Mouse (Mus musculus): ENCODE measurements around the gene Mblac1. TPM values are rescaled to one million over a fixed set of nuclear protein-coding genes. Genes with fewer than 3 reads are reported as not detected.
"Not testable (repeated sequence)": the region's sequence is repeated elsewhere in the genome, so short reads cannot be mapped to it uniquely, and the experiment has no call there.

Mblac1 gene
- polyA plus RNA-seq, 1 experiment from 2014 or later = 5.9 TPM

DNA sequence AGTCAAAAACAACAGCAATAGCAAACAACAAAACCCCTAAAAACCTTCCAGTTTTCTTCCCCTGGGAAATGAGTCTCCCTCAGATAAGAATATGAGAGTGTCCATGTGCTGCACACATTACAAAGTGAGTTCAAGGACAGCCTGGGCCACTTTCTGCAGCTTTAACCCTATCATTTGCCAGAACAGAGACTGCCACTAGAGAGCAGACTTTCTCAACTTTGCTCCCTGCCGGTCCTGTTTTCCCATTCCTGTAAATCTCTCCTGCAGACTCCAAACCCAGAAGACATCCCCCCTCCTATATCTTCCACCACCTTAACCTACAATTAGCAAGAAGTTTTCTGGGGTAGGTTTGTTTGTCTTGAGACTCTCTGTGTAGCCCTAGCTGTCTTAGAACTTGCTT is 5.5 kb downstream of the Mblac1 start:
- H3K9ac ChIP-seq (ENCODE audit: low read depth, low read length) = no peak overlapping the region
- no peak overlapping the region for H3K4me3 ChIP-seq (ENCODE audit: low read depth, low read length)
- no peaks in the 10 kb centered on the region; the same call in 1 of the 2 replicates for H3K9me3 ChIP-seq (replicated peaks; ENCODE audit: control insufficient read depth, low read length)
- H3K4me1 ChIP-seq (ENCODE audit: control insufficient read depth, insufficient read depth, low read length) = no peaks in the 10 kb centered on the region
- 0% methylated on average over 1 of the region's 1 CpGs for WGBS (ENCODE audit: insufficient replicate concordance)
- no peak for ATAC-seq (replicated peaks; ENCODE audit: insufficient number of reproducible peaks, low FRiP score, low TSS enrichment)
- H3K27ac ChIP-seq (ENCODE audit: low read depth, low read length) = no peak overlapping the region
- no peaks in the 10 kb centered on the region for H3K36me3 ChIP-seq (ENCODE audit: control insufficient read depth, insufficient read depth, low read length)
- H3K27me3 ChIP-seq (ENCODE audit: control insufficient read depth, insufficient read depth, low read length) = no peaks in the 10 kb centered on the region
- no peak overlapping the region for H3K4me2 ChIP-seq

DNA sequence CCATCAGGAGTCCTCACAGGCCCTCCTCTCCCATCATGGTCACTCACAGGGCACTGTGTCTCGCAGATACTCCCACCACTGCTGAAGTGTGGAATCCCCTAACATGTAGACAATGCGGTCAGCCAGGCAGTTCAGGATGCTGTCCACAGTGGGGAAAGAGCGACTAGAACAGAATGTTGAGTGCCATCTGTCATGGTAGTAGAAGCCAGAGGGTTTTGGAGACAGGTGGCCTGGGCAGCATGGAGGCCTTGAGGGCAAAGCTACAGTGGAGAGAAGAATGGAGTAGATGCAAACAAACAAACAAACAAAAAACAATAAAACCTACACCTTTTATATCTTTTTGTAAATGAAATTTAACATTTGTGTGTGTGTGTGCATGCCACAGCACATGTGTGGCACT is 8.0 kb downstream of the Mblac1 start:
- Histone ChIP-seq H3K9me3 (replicated peaks; ENCODE audit: control insufficient read depth, low read length) (no peaks in the 10 kb centered on the region; the same call in 1 of the 2 replicates), H3K9ac (ENCODE audit: low read depth, low read length) (no peak overlapping the region), H3K27me3 (ENCODE audit: control insufficient read depth, insufficient read depth, low read length) (no peaks in the 10 kb centered on the region), H3K27ac (ENCODE audit: low read depth, low read length) (no peak overlapping the region), H3K4me1 (ENCODE audit: control insufficient read depth, insufficient read depth, low read length) (no peaks in the 10 kb centered on the region), H3K4me2 (no peak overlapping the region), H3K36me3 (ENCODE audit: control insufficient read depth, insufficient read depth, low read length) (no peaks in the 10 kb centered on the region), H3K4me3 (ENCODE audit: low read depth, low read length) (no peak overlapping the region)
- ATAC-seq (replicated peaks; ENCODE audit: insufficient number of reproducible peaks, low FRiP score, low TSS enrichment) = no peak
- WGBS (ENCODE audit: insufficient replicate concordance) = 81% methylated on average over 3 of the region's 3 CpGs

DNA sequence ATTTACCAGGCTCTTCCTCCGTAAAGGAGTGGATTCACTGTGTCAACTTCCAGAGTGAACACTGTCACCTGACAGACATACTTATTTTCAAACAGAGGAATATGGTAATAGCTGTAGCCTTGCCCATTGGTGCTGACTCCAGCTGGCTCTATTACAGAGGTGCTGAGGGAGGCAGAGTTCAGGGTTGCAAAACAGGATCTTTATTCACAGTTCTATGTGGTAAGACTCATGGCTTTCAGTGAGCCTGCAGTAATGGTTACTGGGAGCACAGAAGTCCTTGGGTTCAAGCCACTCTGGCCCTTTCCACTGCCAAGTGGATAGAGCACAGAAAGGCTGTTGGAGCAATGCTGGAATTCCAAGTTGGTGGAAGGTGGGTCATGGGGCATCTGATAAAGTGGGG is 13.1 kb downstream of the Mblac1 start:
- ATAC-seq (replicated peaks; ENCODE audit: insufficient number of reproducible peaks, low FRiP score, low TSS enrichment) = no peak
- Histone ChIP-seq H3K4me3 (ENCODE audit: low read depth, low read length) (no peak overlapping the region), H3K27me3 (ENCODE audit: control insufficient read depth, insufficient read depth, low read length) (no peaks in the 10 kb centered on the region), H3K27ac (ENCODE audit: low read depth, low read length) (no peak overlapping the region), H3K9ac (ENCODE audit: low read depth, low read length) (no peak overlapping the region), H3K4me2 (no peak overlapping the region), H3K4me1 (ENCODE audit: control insufficient read depth, insufficient read depth, low read length) (no peaks in the 10 kb centered on the region), H3K9me3 (replicated peaks; ENCODE audit: control insufficient read depth, low read length) (no peaks in the 10 kb centered on the region; the same call in 1 of the 2 replicates), H3K36me3 (ENCODE audit: control insufficient read depth, insufficient read depth, low read length) (no peaks in the 10 kb centered on the region)
- 67% methylated on average over 1 of the region's 1 CpGs for WGBS (ENCODE audit: insufficient replicate concordance)

DNA sequence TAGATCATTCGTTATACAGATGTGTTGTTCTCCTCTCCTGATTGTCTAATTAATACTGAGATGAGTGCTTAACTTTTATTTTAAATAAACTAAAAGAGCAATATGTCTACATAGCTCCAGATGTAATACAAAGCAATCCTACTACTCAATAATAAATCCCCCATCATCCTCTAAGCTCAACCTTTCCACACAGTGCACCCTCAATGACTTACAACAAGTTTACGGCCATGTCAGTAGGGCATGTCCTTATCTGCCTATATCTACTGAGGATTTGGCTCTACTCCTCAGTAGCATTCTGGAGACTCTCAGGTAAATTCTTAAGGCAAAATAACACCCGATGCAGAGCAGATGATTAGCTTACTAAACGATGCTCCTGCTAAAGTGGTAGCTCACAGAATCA is 13.8 kb downstream of the Mblac1 start:
- Histone ChIP-seq H3K4me2 (no peak overlapping the region), H3K27ac (ENCODE audit: low read depth, low read length) (no peak overlapping the region)
- WGBS (ENCODE audit: insufficient replicate concordance) = 74% methylated on average over 4 of the region's 4 CpGs

DNA sequence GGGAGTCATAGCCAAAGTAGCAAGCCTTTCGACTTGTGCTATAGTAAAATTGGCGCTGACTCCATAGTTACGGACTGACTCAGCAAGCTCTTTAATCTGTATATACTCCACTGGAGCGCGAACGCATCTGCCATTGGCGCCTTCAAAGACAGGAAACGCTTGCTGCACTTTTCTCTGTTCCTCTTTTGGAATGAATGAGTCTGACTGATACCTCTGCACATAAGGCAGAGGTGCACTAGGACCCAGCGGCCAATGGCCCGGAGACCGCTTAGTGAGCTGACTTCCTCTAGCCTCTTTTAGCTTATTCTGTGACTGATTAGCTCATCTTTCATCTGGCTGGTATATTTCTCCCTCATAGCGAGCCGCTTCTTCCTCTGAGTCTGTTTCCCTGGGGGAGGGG is 22.5 kb downstream of the Mblac1 start:
- not testable (repeated sequence) for H3K4me1 ChIP-seq (ENCODE audit: control insufficient read depth, insufficient read depth, low read length); H3K4me2 ChIP-seq; H3K27ac ChIP-seq (ENCODE audit: low read depth, low read length); ATAC-seq (replicated peaks; ENCODE audit: insufficient number of reproducible peaks, low FRiP score, low TSS enrichment); H3K9me3 ChIP-seq (replicated peaks; ENCODE audit: control insufficient read depth, low read length); H3K27me3 ChIP-seq (ENCODE audit: control insufficient read depth, insufficient read depth, low read length); H3K4me3 ChIP-seq (ENCODE audit: low read depth, low read length); H3K36me3 ChIP-seq (ENCODE audit: control insufficient read depth, insufficient read depth, low read length); H3K9ac ChIP-seq (ENCODE audit: low read depth, low read length)
- 92% methylated on average over 13 of the region's 13 CpGs for WGBS (ENCODE audit: insufficient replicate concordance)

More for the DNA sequence above, 13.8 kb downstream of the Mblac1 start:
- ATAC-seq (replicated peaks; ENCODE audit: insufficient number of reproducible peaks, low FRiP score, low TSS enrichment) = no peak
- no peak overlapping the region for H3K9ac ChIP-seq (ENCODE audit: low read depth, low read length)
- no peak overlapping the region for H3K4me3 ChIP-seq (ENCODE audit: low read depth, low read length)
- no peaks in the 10 kb centered on the region for H3K27me3 ChIP-seq (ENCODE audit: control insufficient read depth, insufficient read depth, low read length)
- H3K9me3 ChIP-seq (replicated peaks; ENCODE audit: control insufficient read depth, low read length) = no peaks in the 10 kb centered on the region; the same call in 1 of the 2 replicates
- H3K4me1 ChIP-seq (ENCODE audit: control insufficient read depth, insufficient read depth, low read length) = no peaks in the 10 kb centered on the region
- no peaks in the 10 kb centered on the region for H3K36me3 ChIP-seq (ENCODE audit: control insufficient read depth, insufficient read depth, low read length)

DNA sequence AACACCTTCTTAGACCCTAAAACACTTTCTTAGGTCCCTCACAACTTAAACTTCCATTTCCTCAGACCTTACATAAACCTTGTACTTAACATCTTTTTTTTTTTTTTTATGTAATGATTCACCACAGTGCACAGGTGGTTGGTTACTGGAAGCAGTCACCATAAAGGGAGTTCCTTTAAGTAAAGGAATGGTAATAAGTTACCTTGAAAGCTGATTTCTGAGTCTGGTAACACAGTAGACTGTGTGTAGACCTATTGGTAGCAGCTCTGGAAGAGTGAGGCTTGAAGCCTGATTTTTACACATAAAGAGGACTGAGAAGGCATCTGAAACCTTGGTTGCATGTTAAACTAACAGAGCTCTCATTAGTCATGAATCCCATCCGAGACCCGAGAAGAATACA is 25.8 kb downstream of the Mblac1 start:
- Histone ChIP-seq H3K27ac (ENCODE audit: low read depth, low read length) (no peak overlapping the region), H3K9ac (ENCODE audit: low read depth, low read length) (no peak overlapping the region), H3K4me2 (no peak overlapping the region), H3K9me3 (replicated peaks; ENCODE audit: control insufficient read depth, low read length) (no peaks in the 10 kb centered on the region), H3K27me3 (ENCODE audit: control insufficient read depth, insufficient read depth, low read length) (no peaks in the 10 kb centered on the region), H3K4me1 (ENCODE audit: control insufficient read depth, insufficient read depth, low read length) (no peaks in the 10 kb centered on the region), H3K36me3 (ENCODE audit: control insufficient read depth, insufficient read depth, low read length) (no peaks in the 10 kb centered on the region), H3K4me3 (ENCODE audit: low read depth, low read length) (no peak overlapping the region)
- 50% methylated on average over 2 of the region's 2 CpGs for WGBS (ENCODE audit: insufficient replicate concordance)
- no peak for ATAC-seq (replicated peaks; ENCODE audit: insufficient number of reproducible peaks, low FRiP score, low TSS enrichment)

DNA sequence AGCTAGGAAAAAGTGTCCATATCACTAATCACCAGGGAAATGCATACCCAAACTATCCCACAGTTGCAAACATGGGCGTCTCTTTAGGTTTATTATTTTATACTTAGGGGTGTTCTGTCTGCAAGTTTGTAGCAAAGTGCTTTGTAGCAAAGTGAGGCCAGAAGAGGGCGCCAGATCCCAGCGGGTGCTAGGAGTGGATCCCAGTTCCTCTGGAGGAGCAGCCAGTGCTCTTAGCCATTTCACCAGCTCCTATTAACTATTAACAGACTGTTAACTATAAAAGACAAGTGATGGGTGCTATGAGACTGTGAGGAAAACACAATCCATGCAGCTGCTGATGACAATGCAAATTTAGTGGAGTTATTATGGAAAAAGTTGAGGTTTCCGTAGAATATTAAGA is 28.0 kb downstream of the Mblac1 start:
- no peak for ATAC-seq (replicated peaks; ENCODE audit: insufficient number of reproducible peaks, low FRiP score, low TSS enrichment)
- WGBS (ENCODE audit: insufficient replicate concordance) = 24% methylated on average over 4 of the region's 4 CpGs

DNA sequence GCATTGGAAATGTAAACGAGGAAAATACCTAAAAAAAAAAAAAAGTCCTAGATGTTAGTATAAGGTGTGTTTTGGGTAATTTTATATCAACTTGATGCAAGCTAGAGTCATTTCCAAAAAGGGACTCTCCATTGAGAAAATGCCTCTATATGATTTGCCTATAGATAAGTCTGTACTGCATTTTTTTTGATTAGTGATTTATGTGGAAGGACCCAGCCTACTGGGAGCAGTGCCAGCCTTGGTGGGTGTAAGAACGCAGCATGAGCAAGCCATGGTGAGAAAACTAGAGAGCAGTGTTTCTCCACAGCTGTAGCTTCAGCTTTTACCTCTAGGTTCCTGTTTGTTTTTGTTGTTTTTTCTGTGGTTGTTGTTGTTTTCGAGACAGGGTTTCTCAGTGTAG is 29.2 kb downstream of the Mblac1 start:
- H3K4me1 ChIP-seq (ENCODE audit: control insufficient read depth, insufficient read depth, low read length) = no peaks in the 10 kb centered on the region
- H3K9ac ChIP-seq (ENCODE audit: low read depth, low read length) = no peak overlapping the region
- H3K27me3 ChIP-seq (ENCODE audit: control insufficient read depth, insufficient read depth, low read length) = no peaks in the 10 kb centered on the region
- no peaks in the 10 kb centered on the region for H3K36me3 ChIP-seq (ENCODE audit: control insufficient read depth, insufficient read depth, low read length)
- ATAC-seq (replicated peaks; ENCODE audit: insufficient number of reproducible peaks, low FRiP score, low TSS enrichment) = no peak
- WGBS (ENCODE audit: insufficient replicate concordance) = 57% methylated on average over 3 of the region's 3 CpGs
- no peaks in the 10 kb centered on the region for H3K9me3 ChIP-seq (replicated peaks; ENCODE audit: control insufficient read depth, low read length)
- no peak overlapping the region for H3K4me3 ChIP-seq (ENCODE audit: low read depth, low read length)
- no peak overlapping the region for H3K27ac ChIP-seq (ENCODE audit: low read depth, low read length)
- no peak overlapping the region for H3K4me2 ChIP-seq

More for the DNA sequence above, 28.0 kb downstream of the Mblac1 start:
- Histone ChIP-seq H3K9ac (ENCODE audit: low read depth, low read length) (no peak overlapping the region), H3K4me3 (ENCODE audit: low read depth, low read length) (no peak overlapping the region), H3K9me3 (replicated peaks; ENCODE audit: control insufficient read depth, low read length) (no peaks in the 10 kb centered on the region), H3K27me3 (ENCODE audit: control insufficient read depth, insufficient read depth, low read length) (no peaks in the 10 kb centered on the region), H3K4me2 (no peak overlapping the region), H3K4me1 (ENCODE audit: control insufficient read depth, insufficient read depth, low read length) (no peaks in the 10 kb centered on the region), H3K36me3 (ENCODE audit: control insufficient read depth, insufficient read depth, low read length) (no peaks in the 10 kb centered on the region), H3K27ac (ENCODE audit: low read depth, low read length) (no peak overlapping the region)

DNA sequence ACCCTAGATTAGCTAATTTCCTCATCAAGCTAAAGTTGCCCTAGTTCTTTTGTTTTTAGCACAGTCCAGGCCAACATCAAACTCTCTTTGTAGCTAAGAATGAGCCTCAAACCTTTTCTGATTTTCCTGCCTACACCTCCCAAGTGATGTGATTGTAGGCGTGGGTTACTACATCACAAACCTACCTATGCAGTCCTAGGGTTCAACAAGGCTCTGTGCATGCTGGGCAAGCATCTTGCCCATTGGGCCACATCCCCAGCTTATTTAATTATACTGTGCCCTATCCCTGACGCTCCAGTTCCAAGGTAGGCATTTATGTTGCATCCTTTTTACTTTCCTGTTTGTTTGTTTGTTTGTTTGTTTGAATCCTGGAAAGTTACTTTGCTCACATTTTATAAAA is 31.6 kb downstream of the Mblac1 start, which contains the start of gene Nxpe5:
Gene Nxpe5 (plus strand): TSS at position 199 of the 400 bp plus-strand sequence.
- Histone ChIP-seq H3K4me1 (ENCODE audit: control insufficient read depth, insufficient read depth, low read length) (no peaks in the 10 kb centered on the region), H3K27me3 (ENCODE audit: control insufficient read depth, insufficient read depth, low read length) (no peaks in the 10 kb centered on the region), H3K4me3 (ENCODE audit: low read depth, low read length) (no peak within 1 kb of the TSS), H3K4me2 (no peak within 1 kb of the TSS), H3K9ac (ENCODE audit: low read depth, low read length) (no peak within 1 kb of the TSS), H3K27ac (ENCODE audit: low read depth, low read length) (no peak within 1 kb of the TSS), H3K9me3 (replicated peaks; ENCODE audit: control insufficient read depth, low read length) (no peaks in the 10 kb centered on the region), H3K36me3 (ENCODE audit: control insufficient read depth, insufficient read depth, low read length) (no peaks in the 10 kb centered on the region)
- 41% methylated on average over 2 of the region's 2 CpGs for WGBS (ENCODE audit: insufficient replicate concordance)
- no peak for ATAC-seq (replicated peaks; ENCODE audit: insufficient number of reproducible peaks, low FRiP score, low TSS enrichment)
